Mouse (Mus musculus): Measurements from ENCODE around the gene Smdt1.

DNA sequence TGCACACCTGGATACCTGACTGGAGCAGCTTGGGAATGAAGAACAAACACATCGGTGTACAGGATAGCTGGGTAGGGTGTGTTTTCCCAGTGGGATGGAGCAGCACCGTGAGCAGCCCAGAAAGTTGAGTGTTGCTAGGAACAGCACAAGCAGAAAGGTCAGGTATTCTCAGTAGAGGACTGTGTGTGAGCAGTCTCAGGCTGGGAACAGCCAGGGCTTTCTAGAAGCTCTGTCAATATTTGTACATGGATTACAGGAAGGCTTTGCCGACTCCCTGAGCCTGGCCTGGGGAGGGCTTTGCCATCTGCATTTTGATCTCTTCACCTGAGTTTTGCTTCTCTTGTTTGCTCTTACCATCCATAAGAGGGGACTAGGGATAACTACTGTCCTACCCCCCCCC, 31.7 kb upstream of the Smdt1 start:
- TF ChIP-seq CTCF (IDR thresholded peaks at IDR 0.05; ENCODE audit: control insufficient read depth, insufficient read depth, insufficient read length) = no peak
- no peak for TF ChIP-seq MAX (IDR thresholded peaks at IDR 0.05)
- no peak for TF ChIP-seq MYOD1 (IDR thresholded peaks at IDR 0.05; ENCODE audit: control insufficient read depth, insufficient read length, low read depth)

Measured in C2C12 (cell line).